Mouse (Mus musculus): ENCODE measurements around the gene Nxf3. TPM values are rescaled to one million over a fixed set of nuclear protein-coding genes. Genes with fewer than 3 reads are reported as not detected.

Gene Nxf3
- polyA plus RNA-seq, 1 experiment from 2014 or later, result not detected

DNA sequence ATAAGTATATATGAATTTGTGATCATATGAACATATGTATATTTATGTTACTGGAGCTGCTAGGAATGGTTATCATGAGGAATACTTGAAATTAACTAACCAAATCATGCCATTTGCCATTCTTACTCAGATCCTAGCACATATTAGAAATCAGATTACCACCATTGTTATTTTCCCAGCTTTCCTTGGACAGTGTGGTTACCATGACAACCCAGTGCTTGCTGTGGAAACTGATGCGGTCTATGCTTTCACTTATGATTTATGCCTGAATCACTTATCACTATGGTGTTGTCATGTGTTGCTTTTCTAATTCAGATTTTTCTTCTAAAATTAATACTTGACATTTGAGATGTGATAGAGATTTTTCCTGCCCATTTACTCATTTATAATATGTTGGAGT, 54.7 kb downstream of the Nxf3 start:
- no peak for TF ChIP-seq EP300 (optimal IDR thresholded peaks at IDR 0.05)
- TF ChIP-seq CTCF (IDR thresholded peaks at IDR 0.05; ENCODE audit: low read depth), result no peak
- H3K36me3 ChIP-seq (ENCODE audit: control insufficient read depth, insufficient read depth, low read length), result no peaks in the 10 kb centered on the region
- H3K4me2 ChIP-seq (replicated peaks; ENCODE audit: low read depth), result no peak overlapping the region
- no peaks in the 10 kb centered on the region for H3K9me3 ChIP-seq (ENCODE audit: control insufficient read depth, low read length)
- ATAC-seq (ENCODE audit: low FRiP score, low TSS enrichment), result no peak
- no peak overlapping the region for H3K27ac ChIP-seq (replicated peaks)
- no peak for DNase-seq (ENCODE audit: low spot score)
- H3K4me1 ChIP-seq (replicated peaks; ENCODE audit: control insufficient read depth, insufficient read depth), result no peaks in the 10 kb centered on the region
- no peak overlapping the region for H3K4me3 ChIP-seq (ENCODE audit: low read depth, low read length)
- 64% methylated on average over 1 of the region's 1 CpGs for WGBS
- no peak overlapping the region for H3K9ac ChIP-seq (ENCODE audit: low read length)
- H3K27me3 ChIP-seq (ENCODE audit: control insufficient read depth, insufficient read depth, low read length), result no peaks in the 10 kb centered on the region

Other genes starting within 250 kb of the Nxf3 start
- gene Gprasp2, start 246.2 kb downstream of the Nxf3 start, polyA plus RNA-seq (2015; fragmentation: Nextera tagmentation; extraction: Ambion mirVana), result 6.1 and 6.2 TPM in 2 replicates
- 24.2 and 27.0 TPM in 2 replicates for gene Arxes2, start 91.4 kb downstream of the Nxf3 start, polyA plus RNA-seq (2015; fragmentation: Nextera tagmentation; extraction: Ambion mirVana)
- gene Arxes1, start 51.9 kb downstream of the Nxf3 start, polyA plus RNA-seq (2015; fragmentation: Nextera tagmentation; extraction: Ambion mirVana), result 11.3 and 11.6 TPM in 2 replicates
- gene Bex2, start 17.0 kb downstream of the Nxf3 start, polyA plus RNA-seq (2015; fragmentation: Nextera tagmentation; extraction: Ambion mirVana), result 54.2 and 56.5 TPM in 2 replicates
- gene Bex4, start 53.7 kb upstream of the Nxf3 start, polyA plus RNA-seq (2015; fragmentation: Nextera tagmentation; extraction: Ambion mirVana), result 27.7 and 28.7 TPM in 2 replicates
- gene Tceal8, start 87.1 kb upstream of the Nxf3 start, polyA plus RNA-seq (2015; fragmentation: Nextera tagmentation; extraction: Ambion mirVana), result 108 and 118 TPM in 2 replicates
- 2.7 and 3.5 TPM in 2 replicates for gene Tceal5, start 118.6 kb upstream of the Nxf3 start, polyA plus RNA-seq (2015; fragmentation: Nextera tagmentation; extraction: Ambion mirVana)
- 0.84 and 1.4 TPM in 2 replicates for gene Tceal7, start 129.5 kb upstream of the Nxf3 start, polyA plus RNA-seq (2015; fragmentation: Nextera tagmentation; extraction: Ambion mirVana)
- 14.2 and 14.8 TPM in 2 replicates for gene Bex1, start 130.3 kb upstream of the Nxf3 start, polyA plus RNA-seq (2015; fragmentation: Nextera tagmentation; extraction: Ambion mirVana)
- gene Tceal9, start 159.8 kb upstream of the Nxf3 start, polyA plus RNA-seq (2015; fragmentation: Nextera tagmentation; extraction: Ambion mirVana), result 315 and 344 TPM in 2 replicates
- gene Bex3, start 185.0 kb upstream of the Nxf3 start, polyA plus RNA-seq (2015; fragmentation: Nextera tagmentation; extraction: Ambion mirVana), result 174 and 185 TPM in 2 replicates